Mouse (Mus musculus) 3T3-L1 (cell line): ENCODE measurements around the gene Slc12a3.

Source experiments
- DNase-seq: peaks from one replicate; pipeline ENCODE4 v3.0.0-alpha.2; 2015; ENCODE audit warnings: low read depth, low spot score

The Slc12a3 gene

GRCm38 (mm10) chr8:94330733-94331132 is 1.7 kb downstream of the Slc12a3 start:
- DNase-seq = peak; percentile 87

DNA sequence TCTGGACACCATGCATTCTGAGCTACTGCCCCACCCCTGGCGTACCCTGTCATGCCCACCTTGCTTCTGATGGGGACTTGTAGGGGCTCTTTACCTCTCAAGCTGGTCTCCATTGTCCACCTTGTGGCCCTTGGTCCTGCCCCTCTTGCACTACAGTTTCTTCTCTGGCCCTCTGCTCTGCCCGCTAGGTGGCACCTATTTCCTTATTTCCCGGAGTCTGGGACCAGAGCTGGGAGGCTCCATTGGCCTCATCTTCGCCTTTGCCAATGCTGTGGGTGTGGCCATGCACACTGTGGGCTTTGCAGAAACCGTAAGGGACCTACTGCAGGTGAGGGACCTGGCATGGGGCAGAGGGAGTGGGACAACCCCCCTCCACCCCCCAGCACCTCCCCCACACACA is 4.3 kb downstream of the Slc12a3 start:
- peak; percentile 72 for DNase-seq

DNA sequence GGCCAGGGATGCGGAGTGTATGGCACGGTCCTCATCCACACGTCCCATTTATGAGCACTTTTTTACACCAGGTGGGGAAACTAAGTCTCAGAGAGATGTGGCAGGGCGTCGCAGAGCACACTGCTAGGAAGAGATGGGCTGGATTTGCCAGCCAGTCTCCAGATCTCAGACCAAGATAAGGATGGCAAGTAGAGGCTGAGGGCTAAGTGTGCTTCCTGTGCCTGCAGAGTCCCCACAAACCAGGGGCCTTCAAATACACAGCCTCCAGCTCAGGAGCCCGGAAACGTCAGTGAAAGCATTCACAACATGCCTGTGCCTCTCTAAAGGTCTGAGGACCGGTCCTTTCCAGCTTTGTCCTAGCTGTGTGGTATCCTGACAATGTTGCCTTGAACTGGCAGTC is 8.6 kb downstream of the Slc12a3 start:
- DNase-seq = no peak

GRCm38 (mm10) chr8:94340796-94341195 is 11.8 kb downstream of the Slc12a3 start:
- no peak for DNase-seq

DNA sequence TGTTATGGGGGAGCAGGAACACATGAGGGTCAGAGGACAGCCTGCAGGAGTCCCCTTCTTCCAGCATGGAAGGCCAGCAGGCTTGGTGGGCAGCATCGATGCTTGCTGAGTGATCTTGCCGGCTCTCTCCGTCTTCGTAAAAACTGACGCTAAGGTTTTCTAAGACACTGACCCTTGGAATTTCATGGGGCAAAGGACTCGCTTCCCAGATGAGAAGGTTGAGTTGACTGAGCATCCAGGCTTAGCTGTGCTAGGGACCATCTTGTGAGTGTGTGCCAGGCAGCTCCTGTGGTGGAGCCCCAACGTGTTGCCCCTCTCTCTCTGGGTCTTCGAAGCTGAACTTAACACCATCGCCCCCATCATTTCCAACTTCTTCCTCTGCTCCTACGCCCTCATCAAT is 13.7 kb downstream of the Slc12a3 start:
- DNase-seq = no peak

DNA sequence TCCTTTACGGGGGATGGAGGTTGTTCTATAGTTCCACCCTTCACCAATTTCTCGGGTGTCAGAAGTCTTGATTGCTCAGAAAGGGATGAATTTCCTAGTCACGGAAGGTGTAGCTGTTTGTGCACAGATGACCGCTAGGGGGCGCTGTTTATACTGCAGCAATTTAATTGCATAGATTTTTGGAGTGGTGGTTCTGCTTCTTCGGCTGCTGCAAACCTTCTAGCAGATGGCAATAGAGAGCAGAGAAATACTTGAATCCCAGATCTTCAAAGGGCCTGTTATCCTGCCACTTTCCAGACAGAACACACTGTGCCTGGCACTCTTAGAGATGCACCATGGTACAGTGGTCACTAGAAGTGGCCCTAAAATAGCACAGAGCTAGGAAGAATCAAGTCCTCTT is 14.3 kb downstream of the Slc12a3 start:
- DNase-seq = peak; percentile 74

GRCm38 (mm10) chr8:94343778-94344320 is 14.8 kb downstream of the Slc12a3 start:
- no peak for DNase-seq

- DNase-seq = no peak
These were observed 16.7 kb downstream of the Slc12a3 start for GRCm38 (mm10) chr8:94345657-94346056.

- DNase-seq = no peak
These were observed 17.3 kb downstream of the Slc12a3 start for GRCm38 (mm10) chr8:94346264-94346663.

GRCm38 (mm10) chr8:94348425-94348824 is 19.4 kb downstream of the Slc12a3 start:
- peak; percentile 14 for DNase-seq

DNA sequence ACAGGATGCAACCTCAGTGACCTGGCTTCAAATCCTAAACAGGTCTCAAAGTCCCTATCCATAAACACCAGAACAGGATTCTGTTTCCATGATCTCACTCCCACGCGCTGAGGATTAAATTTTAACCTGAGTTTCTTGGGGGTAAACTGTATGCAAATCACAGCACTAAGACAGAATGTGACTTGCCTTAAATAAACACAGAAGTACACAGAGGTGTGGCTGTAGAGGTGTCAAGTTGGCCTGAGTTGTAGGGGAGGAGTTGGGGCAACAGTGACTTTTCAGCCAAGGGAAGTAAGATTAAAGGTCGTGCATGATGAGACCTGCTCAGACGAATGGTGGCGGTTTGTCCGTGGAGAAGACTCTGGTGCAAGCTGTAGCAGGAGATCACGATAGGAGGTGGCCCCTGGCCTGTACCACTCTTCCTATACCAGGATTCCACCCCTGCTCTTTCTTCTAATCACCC is 25.1 kb downstream of the Slc12a3 start:
- no peak for DNase-seq

GRCm38 (mm10) chr8:94354571-94354970 is 25.6 kb downstream of the Slc12a3 start:
- DNase-seq = no peak

DNA sequence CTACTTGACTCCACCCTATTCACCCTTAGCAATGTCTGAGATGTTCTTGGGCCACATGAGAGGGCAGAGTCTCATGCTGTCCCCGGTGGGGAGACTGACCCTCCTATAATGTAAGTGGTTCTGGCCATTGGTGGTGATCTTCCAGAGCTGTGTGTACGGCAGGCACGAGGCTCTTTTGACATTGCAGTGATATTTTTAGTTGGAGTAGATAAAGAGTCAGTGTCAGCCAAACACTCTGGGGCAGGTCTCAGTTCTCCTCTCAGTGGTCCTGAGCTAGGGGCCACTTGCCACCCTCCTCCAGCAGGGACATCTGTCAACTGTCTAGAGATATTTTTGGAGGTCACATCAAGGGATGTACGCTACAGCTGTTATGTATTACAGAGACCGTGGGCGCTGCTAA is 28.2 kb downstream of the Slc12a3 start:
- no peak for DNase-seq

GRCm38 (mm10) chr8:94358541-94358940 is 29.5 kb downstream of the Slc12a3 start:
- DNase-seq = peak; percentile 43

DNA sequence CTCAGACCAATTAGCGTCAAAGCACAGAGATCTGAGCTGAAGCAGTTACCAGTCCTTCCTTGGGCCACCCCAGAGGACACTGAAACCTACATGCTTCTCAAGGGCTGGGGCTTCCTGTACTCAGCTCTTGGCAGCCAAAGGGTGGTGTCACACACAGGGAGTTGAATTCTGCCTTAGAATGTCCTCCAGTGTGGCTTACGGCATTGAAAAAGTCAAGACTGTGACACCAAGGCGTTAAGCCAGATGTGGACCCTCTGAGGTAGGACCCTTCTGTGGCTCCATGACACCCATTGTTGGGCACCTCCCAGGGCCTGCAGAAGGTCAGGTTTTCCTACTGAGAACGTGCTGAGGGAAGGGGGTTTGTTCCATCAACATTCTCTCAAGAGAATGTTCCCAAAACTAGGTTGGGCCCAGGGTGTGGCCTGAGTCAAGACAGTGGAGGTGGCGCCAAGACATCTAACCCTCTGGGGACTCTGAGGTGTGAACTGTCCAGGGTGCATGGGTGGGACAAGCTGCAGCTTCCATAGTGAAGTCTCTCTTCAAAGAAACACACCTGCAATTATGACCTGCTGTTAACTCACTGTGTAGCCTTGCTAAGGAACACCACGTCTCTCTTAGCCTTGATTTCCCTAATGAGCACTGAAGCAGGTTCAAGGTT is 32.9 kb downstream of the Slc12a3 start:
- no peak for DNase-seq

GRCm38 (mm10) chr8:94362607-94363239 is 33.7 kb downstream of the Slc12a3 start:
- DNase-seq = no peak

GRCm38 (mm10) chr8:94363288-94363688 is 34.3 kb downstream of the Slc12a3 start:
- peak; percentile 56 for DNase-seq

DNA sequence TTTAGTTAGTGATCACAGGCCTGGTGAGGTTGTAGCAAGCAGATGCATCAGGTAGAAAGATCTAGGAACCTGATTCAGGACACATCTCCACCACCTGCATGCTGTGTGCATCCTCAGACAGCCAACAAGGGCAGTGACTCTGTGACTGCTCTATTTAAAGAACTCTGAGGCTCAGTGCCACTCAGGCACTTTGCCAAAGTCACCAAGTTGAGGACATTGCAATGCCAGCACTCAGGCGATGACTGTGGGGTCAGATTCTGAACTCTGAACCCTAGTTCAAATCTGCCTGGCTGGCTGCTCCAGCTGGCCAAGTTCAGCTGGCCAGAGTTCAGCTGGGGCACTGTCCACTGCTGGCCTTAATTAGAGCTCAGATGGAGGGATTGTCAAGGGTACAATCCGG is 34.9 kb downstream of the Slc12a3 start:
- DNase-seq = no peak

DNA sequence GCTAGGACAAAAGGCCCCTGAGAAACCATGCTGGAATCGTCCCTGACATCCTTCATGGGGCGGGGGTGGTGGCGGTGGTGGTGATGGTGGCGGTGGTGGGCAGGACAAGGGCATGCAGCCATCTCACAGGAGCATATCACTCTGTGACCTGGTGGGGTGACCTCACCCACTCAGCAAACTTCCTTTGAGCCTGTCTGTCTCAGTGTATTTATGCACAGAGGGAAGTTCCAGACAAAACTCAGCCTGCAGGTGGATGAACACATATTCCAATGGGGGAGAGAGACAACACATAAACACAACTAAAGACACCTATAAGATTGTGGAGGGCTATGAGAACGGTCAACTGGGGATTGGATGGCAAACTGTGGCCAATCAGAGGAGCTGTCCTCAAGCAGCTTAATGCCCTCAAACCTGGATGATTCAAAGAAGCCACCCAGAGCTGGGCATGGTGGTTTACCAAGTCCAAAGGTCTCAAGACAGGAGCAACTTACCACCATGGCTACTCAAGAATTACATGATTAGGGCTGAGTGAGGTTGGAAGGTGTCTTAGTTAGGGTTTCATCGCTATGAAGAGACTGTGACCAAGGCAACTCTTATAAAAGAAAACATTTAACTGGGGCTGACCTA is 35.8 kb downstream of the Slc12a3 start:
- no peak for DNase-seq

DNA sequence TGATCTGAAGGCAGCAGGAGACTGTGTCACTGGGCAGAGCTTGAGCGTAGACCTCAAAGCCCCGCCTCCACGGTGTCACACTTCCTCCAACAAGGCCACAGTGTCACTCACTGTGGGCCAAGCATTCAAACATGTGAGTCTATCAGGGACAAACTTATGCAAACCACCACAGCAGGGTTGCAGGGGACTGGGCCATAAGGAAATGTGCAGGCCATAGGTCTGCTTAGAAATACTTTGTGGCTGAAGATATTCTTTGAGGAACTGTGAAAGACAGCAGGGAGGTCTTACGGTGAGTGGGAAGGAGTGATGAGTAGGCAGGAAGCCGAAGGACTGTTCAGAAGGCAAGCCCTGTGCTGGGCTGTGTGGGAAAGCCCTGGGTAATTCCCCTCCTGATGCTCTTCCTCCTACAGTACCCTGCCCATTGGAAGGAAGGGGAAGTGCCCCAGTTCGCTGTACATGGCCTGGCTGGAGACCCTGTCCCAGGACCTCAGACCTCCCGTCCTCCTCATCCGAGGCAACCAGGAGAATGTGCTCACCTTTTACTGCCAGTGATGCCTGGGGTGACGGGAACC is 36.5 kb downstream of the Slc12a3 start:
- no peak for DNase-seq

- no peak for DNase-seq
These were observed 41.8 kb downstream of the Slc12a3 start for GRCm38 (mm10) chr8:94370839-94371238.

- no peak for DNase-seq
These were observed 44.1 kb downstream of the Slc12a3 start for GRCm38 (mm10) chr8:94372955-94373599.
